Mouse (Mus musculus): Measurements from ENCODE around the gene Slc46a2. TPM values are rescaled to one million over a fixed set of nuclear protein-coding genes. Genes with fewer than 3 reads are reported as not detected.

The Slc46a2 gene
- total RNA-seq (2014; rRNA removed) (not detected in 2 replicates), polyA plus RNA-seq (2015; fragmentation: Nextera tagmentation; extraction: Ambion mirVana) (0.05 and 0.12 TPM in 2 replicates)

- 13% methylated on average over 22 of the region's 22 CpGs for WGBS
Measured at GRCm38 (mm10) chr4:59914608-59915403, at the start of gene Slc46a2. Slc46a2 (minus strand) TSS chr4:59915056.

GRCm38 (mm10) chr4:59963405-59964344 lies 48.8 kb upstream of the Slc46a2 start, which contains the start of gene Mup6:
Mup6 (plus strand) TSS chr4:59964294.
- Histone ChIP-seq H3K36me3 (ENCODE audit: insufficient read depth) (no peaks in the 10 kb centered on the region), H3K27me3 (ENCODE audit: insufficient read depth, low read length) (no peaks in the 10 kb centered on the region), H3K4me1 (ENCODE audit: insufficient read depth) (no peaks in the 10 kb centered on the region), H3K9ac (no peak within 1 kb of the TSS), H3K4me3 (ENCODE audit: low read depth, low read length) (no peak within 1 kb of the TSS), H3K27ac (ENCODE audit: low read depth, low read length) (no peak within 1 kb of the TSS), H3K9me3 (ENCODE audit: low read length) (no peaks in the 10 kb centered on the region), H3K4me2 (ENCODE audit: low read depth) (no peak within 1 kb of the TSS)
- 29% methylated on average over 3 of the region's 3 CpGs for WGBS
- ATAC-seq (no peak), DNase-seq (no peak)
- TF ChIP-seq CTCF (IDR thresholded peaks at IDR 0.05; ENCODE audit: low read depth): no peak

More at GRCm38 (mm10) chr4:59914608-59915403, at the start of gene Slc46a2:
- no peaks in the 10 kb centered on the region for H3K4me1 ChIP-seq (ENCODE audit: insufficient read depth)
- TF ChIP-seq CTCF (IDR thresholded peaks at IDR 0.05; ENCODE audit: low read depth): no peak
- no peaks in the 10 kb centered on the region for H3K27me3 ChIP-seq (ENCODE audit: insufficient read depth, low read length)
- no peaks in the 10 kb centered on the region for H3K36me3 ChIP-seq (ENCODE audit: insufficient read depth)
- no peak within 1 kb of the TSS for H3K4me2 ChIP-seq (ENCODE audit: low read depth)
- no peaks in the 10 kb centered on the region for H3K9me3 ChIP-seq (ENCODE audit: low read length)
- ATAC-seq (no peak; the same call in 1 of the 2 replicates), DNase-seq (no peak)
- H3K27ac ChIP-seq (ENCODE audit: low read depth, low read length): no peak within 1 kb of the TSS
- H3K4me3 ChIP-seq (ENCODE audit: low read depth, low read length): no peak within 1 kb of the TSS
- no peak within 1 kb of the TSS for H3K9ac ChIP-seq

DNA sequence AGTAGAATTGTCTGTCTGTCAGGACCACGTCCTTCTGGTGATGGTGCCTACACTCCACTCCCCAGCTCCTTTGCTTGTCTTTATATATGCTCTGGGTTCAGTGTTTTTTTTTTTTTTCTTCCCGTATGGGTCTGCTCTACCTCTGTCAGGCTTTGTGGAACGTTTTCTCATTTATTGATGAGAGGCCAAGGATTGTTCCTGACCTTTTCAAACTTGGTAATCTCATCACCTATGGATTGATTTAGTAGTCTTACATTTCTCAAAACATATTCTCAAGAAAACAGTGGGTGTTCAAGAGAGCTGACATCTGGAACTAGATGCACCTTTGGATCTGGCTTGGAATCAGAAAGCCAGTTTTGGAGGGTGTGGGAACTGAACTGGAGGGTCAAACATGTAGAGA lies 45.8 kb upstream of the Slc46a2 start, which contains the start of gene Mup4:
TSS of gene Mup4 (minus strand) at position 101 of the 400 bp plus-strand sequence.
- DNase-seq (no peak), ATAC-seq (no peak)
- no peak within 1 kb of the TSS for H3K9ac ChIP-seq
- WGBS: 82% methylated on average over 3 of the region's 3 CpGs
- H3K9me3 ChIP-seq (ENCODE audit: low read length): no peaks in the 10 kb centered on the region
- no peak for TF ChIP-seq CTCF (IDR thresholded peaks at IDR 0.05; ENCODE audit: low read depth)
- H3K4me3 ChIP-seq (ENCODE audit: low read depth, low read length): no peak within 1 kb of the TSS
- H3K4me1 ChIP-seq (ENCODE audit: insufficient read depth): no peaks in the 10 kb centered on the region
- H3K36me3 ChIP-seq (ENCODE audit: insufficient read depth): no peaks in the 10 kb centered on the region
- H3K27me3 ChIP-seq (ENCODE audit: insufficient read depth, low read length): no peaks in the 10 kb centered on the region
- H3K4me2 ChIP-seq (ENCODE audit: low read depth): no peak within 1 kb of the TSS
- no peak within 1 kb of the TSS for H3K27ac ChIP-seq (ENCODE audit: low read depth, low read length)

- Histone ChIP-seq H3K36me3 (ENCODE audit: insufficient read depth) (no peaks in the 10 kb centered on the region), H3K4me1 (ENCODE audit: insufficient read depth) (no peaks in the 10 kb centered on the region), H3K4me2 (ENCODE audit: low read depth) (no peak overlapping the region), H3K9me3 (ENCODE audit: low read length) (no peaks in the 10 kb centered on the region), H3K4me3 (ENCODE audit: low read depth, low read length) (no peak overlapping the region), H3K9ac (no peak overlapping the region), H3K27ac (ENCODE audit: low read depth, low read length) (no peak overlapping the region), H3K27me3 (ENCODE audit: insufficient read depth, low read length) (no peaks in the 10 kb centered on the region)
- no peak for ATAC-seq
- TF ChIP-seq CTCF (IDR thresholded peaks at IDR 0.05; ENCODE audit: low read depth): no peak
- DNase-seq: no peak
- WGBS: 84% methylated on average over 2 of the region's 2 CpGs
Measured at GRCm38 (mm10) chr4:59937543-59937942, 22.7 kb upstream of the Slc46a2 start.

DNA sequence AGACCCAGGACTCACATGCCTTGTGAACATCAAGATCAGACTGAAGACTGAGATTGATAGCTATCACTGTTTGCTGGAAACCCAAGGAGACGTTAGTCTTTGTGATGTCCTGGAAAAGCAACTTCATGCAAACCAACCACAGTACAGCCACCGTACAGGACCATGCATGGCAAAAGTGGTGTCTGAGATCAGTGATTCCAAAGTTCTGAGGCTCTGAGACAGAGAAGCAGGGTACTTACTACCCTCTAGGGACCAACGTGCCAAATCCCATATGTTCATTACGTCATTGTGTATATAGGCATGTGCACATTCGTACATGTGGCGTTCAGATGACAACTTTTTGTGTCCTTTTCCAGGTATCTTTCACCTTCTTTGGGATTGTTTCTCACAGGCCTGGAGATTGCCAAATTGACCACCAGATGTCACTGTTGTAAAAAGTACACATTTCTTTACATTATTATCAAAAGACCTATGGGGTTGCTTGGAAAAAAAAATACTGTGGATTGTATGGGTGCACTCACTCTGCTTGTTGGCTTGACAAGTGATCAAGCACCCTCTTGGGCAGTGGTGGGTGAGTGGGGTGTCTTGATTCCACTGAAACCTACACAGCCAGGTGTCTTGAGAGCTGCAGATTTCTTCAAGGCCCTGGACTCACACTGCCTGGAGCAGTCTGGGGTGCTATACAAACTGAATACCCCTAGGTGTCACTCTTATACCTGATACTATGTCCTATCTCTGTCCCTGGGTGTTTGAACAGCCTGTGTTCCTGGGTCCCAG lies 17.8 kb upstream of the Slc46a2 start:
- ATAC-seq: peak; percentile 92
- DNase-seq: peak; percentile 43
- H3K4me1 ChIP-seq (ENCODE audit: insufficient read depth): no peaks in the 10 kb centered on the region
- H3K4me3 ChIP-seq (ENCODE audit: low read depth, low read length): no peak overlapping the region
- no peak overlapping the region for H3K9ac ChIP-seq
- no peak overlapping the region for H3K4me2 ChIP-seq (ENCODE audit: low read depth)
- no peaks in the 10 kb centered on the region for H3K36me3 ChIP-seq (ENCODE audit: insufficient read depth)
- H3K9me3 ChIP-seq (ENCODE audit: low read length): no peaks in the 10 kb centered on the region
- 62% methylated on average over 6 of the region's 6 CpGs for WGBS
- H3K27ac ChIP-seq (ENCODE audit: low read depth, low read length): no peak overlapping the region
- TF ChIP-seq CTCF (IDR thresholded peaks at IDR 0.05; ENCODE audit: low read depth): no peak; the same call in 1 of the 2 replicates
- H3K27me3 ChIP-seq (ENCODE audit: insufficient read depth, low read length): no peaks in the 10 kb centered on the region

- Histone ChIP-seq H3K9me3 (ENCODE audit: low read length) (no peaks in the 10 kb centered on the region), H3K36me3 (ENCODE audit: insufficient read depth) (no peaks in the 10 kb centered on the region), H3K27me3 (ENCODE audit: insufficient read depth, low read length) (no peaks in the 10 kb centered on the region), H3K4me1 (ENCODE audit: insufficient read depth) (no peaks in the 10 kb centered on the region), H3K4me2 (ENCODE audit: low read depth) (no peak overlapping the region), H3K9ac (no peak overlapping the region), H3K27ac (ENCODE audit: low read depth, low read length) (no peak overlapping the region), H3K4me3 (ENCODE audit: low read depth, low read length) (no peak overlapping the region)
- peak; percentile 58 for TF ChIP-seq CTCF (IDR thresholded peaks at IDR 0.05; ENCODE audit: low read depth)
- DNase-seq: peak; percentile 47
- 24% methylated on average over 6 of the region's 6 CpGs for whole genome bisulfite sequencing
- ATAC-seq: peak; percentile 54; the same call in 1 of the 2 replicates
Measured at GRCm38 (mm10) chr4:59928347-59928746, 13.5 kb upstream of the Slc46a2 start.

All from forebrain, postnatal 0 days (tissue).